Mouse (Mus musculus): ENCODE data around the gene Gkap1. TPM values are rescaled to one million over a fixed set of nuclear protein-coding genes. Genes with fewer than 3 reads are reported as not detected.

Gkap1 gene
- polyA plus RNA-seq, 1 experiment from 2014 or later, result 25.2 TPM

DNA sequence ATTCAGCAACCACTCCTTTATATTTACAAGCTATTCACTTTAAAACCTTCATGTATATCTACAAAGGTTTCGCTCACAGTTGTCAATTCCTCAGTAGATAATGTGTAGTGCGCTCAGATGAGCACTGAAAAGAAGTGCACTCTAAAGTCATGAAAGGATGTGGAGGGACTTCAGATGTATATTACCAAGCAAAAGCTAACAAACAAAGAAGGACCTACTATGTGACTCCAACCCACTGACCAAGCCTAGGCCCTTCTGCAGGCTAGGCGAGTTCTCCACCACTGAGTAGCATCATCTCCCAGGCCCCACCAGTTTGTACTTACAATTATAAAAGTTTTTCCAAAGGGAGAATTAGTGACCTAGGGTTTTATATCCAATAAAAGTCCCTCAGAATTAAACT is 71.3 kb downstream of the Gkap1 start:
- Histone ChIP-seq H3K4me2 (ENCODE audit: low read length) (no peak overlapping the region), H3K36me3 (ENCODE audit: control insufficient read depth, insufficient read depth, low read length) (no peaks in the 10 kb centered on the region), H3K4me1 (ENCODE audit: control insufficient read depth, insufficient read depth, low read length) (no peaks in the 10 kb centered on the region), H3K27ac (replicated peaks; ENCODE audit: low read depth, low read length) (no peak overlapping the region), H3K4me3 (replicated peaks; ENCODE audit: low read depth, low read length) (no peak overlapping the region), H3K27me3 (ENCODE audit: control insufficient read depth, insufficient read depth, low read length) (no peaks in the 10 kb centered on the region), H3K9ac (replicated peaks; ENCODE audit: low read length) (no peak overlapping the region), H3K9me3 (ENCODE audit: control insufficient read depth, low read length) (no peaks in the 10 kb centered on the region)
- 97% methylated on average over 3 of the region's 3 CpGs for whole genome bisulfite sequencing
- DNase-seq (no peak), ATAC-seq (ENCODE audit: low FRiP score, low TSS enrichment) (no peak)

DNA sequence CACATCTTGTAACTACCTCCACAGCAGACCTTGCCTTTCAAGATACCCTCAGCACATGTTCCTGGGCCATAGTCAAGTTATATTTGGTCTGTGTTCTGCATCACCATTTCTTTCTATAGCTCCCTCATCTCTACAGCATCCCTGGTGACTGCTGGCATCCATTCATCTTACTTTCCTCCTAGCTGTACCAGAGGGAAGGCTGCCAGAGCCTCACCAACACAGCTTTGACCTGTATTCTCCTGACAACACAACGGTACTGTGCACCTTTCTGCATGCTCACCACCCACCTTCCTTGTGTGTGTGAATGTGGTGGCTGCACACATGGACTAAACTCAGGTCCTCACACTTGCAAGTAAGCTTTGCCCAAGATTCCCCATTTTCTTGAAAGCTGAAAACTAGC is 72.6 kb downstream of the Gkap1 start:
- Histone ChIP-seq H3K27ac (replicated peaks; ENCODE audit: low read depth, low read length) (no peak overlapping the region), H3K4me3 (replicated peaks; ENCODE audit: low read depth, low read length) (no peak overlapping the region)
- 100% methylated on average over 1 of the region's 1 CpGs for WGBS

GRCm38 (mm10) chr13:58201908-58202307 is 73.6 kb downstream of the Gkap1 start:
- Histone ChIP-seq H3K4me3 (replicated peaks; ENCODE audit: low read depth, low read length) (no peak overlapping the region), H3K36me3 (ENCODE audit: control insufficient read depth, insufficient read depth, low read length) (peaks cover 9% of the 10 kb centered on the region; the same call in 1 of the 2 replicates), H3K27me3 (ENCODE audit: control insufficient read depth, insufficient read depth, low read length) (no peaks in the 10 kb centered on the region), H3K4me2 (ENCODE audit: low read length) (no peak overlapping the region), H3K9me3 (ENCODE audit: control insufficient read depth, low read length) (no peaks in the 10 kb centered on the region), H3K4me1 (ENCODE audit: control insufficient read depth, insufficient read depth, low read length) (no peaks in the 10 kb centered on the region), H3K27ac (replicated peaks; ENCODE audit: low read depth, low read length) (no peak overlapping the region), H3K9ac (replicated peaks; ENCODE audit: low read length) (no peak overlapping the region)
- 96% methylated on average over 3 of the region's 3 CpGs for WGBS
- ATAC-seq (ENCODE audit: low FRiP score, low TSS enrichment), result no peak
- no peak for DNase-seq

More for the DNA sequence above, 72.6 kb downstream of the Gkap1 start:
- ATAC-seq (ENCODE audit: low FRiP score, low TSS enrichment), result no peak
- no peak overlapping the region for H3K9ac ChIP-seq (replicated peaks; ENCODE audit: low read length)
- no peak for DNase-seq
- H3K4me2 ChIP-seq (ENCODE audit: low read length), result no peak overlapping the region
- no peaks in the 10 kb centered on the region for H3K27me3 ChIP-seq (ENCODE audit: control insufficient read depth, insufficient read depth, low read length)
- no peaks in the 10 kb centered on the region for H3K36me3 ChIP-seq (ENCODE audit: control insufficient read depth, insufficient read depth, low read length)
- no peaks in the 10 kb centered on the region for H3K9me3 ChIP-seq (ENCODE audit: control insufficient read depth, low read length)
- no peaks in the 10 kb centered on the region for H3K4me1 ChIP-seq (ENCODE audit: control insufficient read depth, insufficient read depth, low read length)

DNA sequence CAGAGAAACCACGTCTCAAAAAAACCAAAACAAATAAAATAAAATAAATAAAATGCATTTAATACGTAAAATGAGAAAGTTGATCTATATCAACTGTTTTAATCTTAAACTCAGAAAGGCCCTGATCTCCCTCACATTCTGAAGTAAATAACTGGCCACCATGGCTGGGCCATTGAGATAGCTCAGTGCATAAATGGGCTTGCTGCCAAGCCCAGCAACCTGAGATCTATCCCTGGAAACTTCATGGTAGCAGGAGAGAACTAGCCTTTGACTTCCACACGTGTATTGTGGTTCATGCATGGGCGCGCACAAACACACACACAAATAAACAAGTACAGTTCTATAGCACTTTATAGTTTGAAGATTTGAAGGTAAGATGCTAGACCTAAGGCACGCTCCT is 74.2 kb downstream of the Gkap1 start:
- Histone ChIP-seq H3K4me1 (ENCODE audit: control insufficient read depth, insufficient read depth, low read length) (no peaks in the 10 kb centered on the region), H3K4me2 (ENCODE audit: low read length) (no peak overlapping the region), H3K36me3 (ENCODE audit: control insufficient read depth, insufficient read depth, low read length) (peaks cover 11% of the 10 kb centered on the region; the same call in 1 of the 2 replicates), H3K9me3 (ENCODE audit: control insufficient read depth, low read length) (no peaks in the 10 kb centered on the region), H3K27ac (replicated peaks; ENCODE audit: low read depth, low read length) (no peak overlapping the region), H3K9ac (replicated peaks; ENCODE audit: low read length) (no peak overlapping the region), H3K4me3 (replicated peaks; ENCODE audit: low read depth, low read length) (no peak overlapping the region), H3K27me3 (ENCODE audit: control insufficient read depth, insufficient read depth, low read length) (no peaks in the 10 kb centered on the region)
- no peak for DNase-seq
- no peak for ATAC-seq (ENCODE audit: low FRiP score, low TSS enrichment)
- 92% methylated on average over 6 of the region's 6 CpGs for whole genome bisulfite sequencing

- ATAC-seq (ENCODE audit: low FRiP score, low TSS enrichment) (no peak), DNase-seq (no peak)
- H3K9ac ChIP-seq (replicated peaks; ENCODE audit: low read length), result no peak overlapping the region
- H3K4me3 ChIP-seq (replicated peaks; ENCODE audit: low read depth, low read length), result no peak overlapping the region
- H3K36me3 ChIP-seq (ENCODE audit: control insufficient read depth, insufficient read depth, low read length), result peaks cover 30% of the 10 kb centered on the region
- no peaks in the 10 kb centered on the region for H3K9me3 ChIP-seq (ENCODE audit: control insufficient read depth, low read length)
- no peak overlapping the region for H3K4me2 ChIP-seq (ENCODE audit: low read length)
- no peaks in the 10 kb centered on the region for H3K27me3 ChIP-seq (ENCODE audit: control insufficient read depth, insufficient read depth, low read length)
- H3K27ac ChIP-seq (replicated peaks; ENCODE audit: low read depth, low read length), result no peak overlapping the region
- WGBS, result 97% methylated on average over 7 of the region's 7 CpGs
- no peaks in the 10 kb centered on the region for H3K4me1 ChIP-seq (ENCODE audit: control insufficient read depth, insufficient read depth, low read length)
These were observed 77.4 kb downstream of the Gkap1 start for GRCm38 (mm10) chr13:58197981-58198640.

GRCm38 (mm10) chr13:58197211-58197610 is 78.3 kb downstream of the Gkap1 start:
- no peak for ATAC-seq (ENCODE audit: low FRiP score, low TSS enrichment)
- Histone ChIP-seq H3K27ac (replicated peaks; ENCODE audit: low read depth, low read length) (no peak overlapping the region), H3K9me3 (ENCODE audit: control insufficient read depth, low read length) (no peaks in the 10 kb centered on the region), H3K4me1 (ENCODE audit: control insufficient read depth, insufficient read depth, low read length) (no peaks in the 10 kb centered on the region), H3K27me3 (ENCODE audit: control insufficient read depth, insufficient read depth, low read length) (no peaks in the 10 kb centered on the region), H3K36me3 (ENCODE audit: control insufficient read depth, insufficient read depth, low read length) (peaks cover 38% of the 10 kb centered on the region), H3K4me3 (replicated peaks; ENCODE audit: low read depth, low read length) (no peak overlapping the region), H3K4me2 (ENCODE audit: low read length) (no peak overlapping the region), H3K9ac (replicated peaks; ENCODE audit: low read length) (no peak overlapping the region)
- DNase-seq, result no peak
- WGBS, result 80% methylated on average over 3 of the region's 3 CpGs

- 86% methylated on average over 3 of the region's 3 CpGs for WGBS
- Histone ChIP-seq H3K36me3 (ENCODE audit: control insufficient read depth, insufficient read depth, low read length) (peaks cover 59% of the 10 kb centered on the region), H3K4me3 (replicated peaks; ENCODE audit: low read depth, low read length) (no peak overlapping the region), H3K4me2 (ENCODE audit: low read length) (no peak overlapping the region), H3K9ac (replicated peaks; ENCODE audit: low read length) (no peak overlapping the region), H3K27ac (replicated peaks; ENCODE audit: low read depth, low read length) (no peak overlapping the region), H3K27me3 (ENCODE audit: control insufficient read depth, insufficient read depth, low read length) (no peaks in the 10 kb centered on the region), H3K4me1 (ENCODE audit: control insufficient read depth, insufficient read depth, low read length) (no peaks in the 10 kb centered on the region), H3K9me3 (ENCODE audit: control insufficient read depth, low read length) (no peaks in the 10 kb centered on the region)
- ATAC-seq (ENCODE audit: low FRiP score, low TSS enrichment), result no peak
- DNase-seq, result no peak
These were observed 80.6 kb downstream of the Gkap1 start for GRCm38 (mm10) chr13:58194908-58195307.

- H3K9ac ChIP-seq (replicated peaks; ENCODE audit: low read length), result no peak overlapping the region
- DNase-seq, result no peak
- WGBS, result 97% methylated on average over 3 of the region's 3 CpGs
These were observed 82.3 kb downstream of the Gkap1 start for GRCm38 (mm10) chr13:58193221-58193620.

DNA sequence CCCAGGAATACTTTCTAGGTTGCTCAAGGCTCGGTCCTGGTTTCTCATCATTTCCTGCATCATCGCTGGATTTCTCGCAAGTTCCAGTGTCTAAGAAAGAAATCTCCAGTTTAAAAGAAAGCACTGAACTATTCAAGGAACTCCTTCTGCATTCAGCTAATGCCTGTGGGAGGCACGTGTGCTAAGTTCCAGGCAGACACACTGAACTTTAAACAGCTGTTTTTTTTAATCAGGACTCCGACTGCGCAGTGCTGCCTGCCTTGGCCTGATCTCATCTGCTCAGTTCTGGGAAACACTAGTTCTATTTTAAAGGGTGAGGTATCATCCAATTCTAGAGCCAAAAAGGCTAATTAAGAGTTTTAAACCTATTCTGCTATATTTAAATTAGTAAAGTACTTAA is 83.4 kb downstream of the Gkap1 start:
- peaks cover 60% of the 10 kb centered on the region for H3K36me3 ChIP-seq (ENCODE audit: control insufficient read depth, insufficient read depth, low read length)
- H3K9ac ChIP-seq (replicated peaks; ENCODE audit: low read length), result no peak overlapping the region
- no peaks in the 10 kb centered on the region for H3K27me3 ChIP-seq (ENCODE audit: control insufficient read depth, insufficient read depth, low read length)
- H3K27ac ChIP-seq (replicated peaks; ENCODE audit: low read depth, low read length), result no peak overlapping the region
- DNase-seq, result no peak
- ATAC-seq (ENCODE audit: low FRiP score, low TSS enrichment), result no peak
- 94% methylated on average over 6 of the region's 6 CpGs for WGBS
- H3K9me3 ChIP-seq (ENCODE audit: control insufficient read depth, low read length), result no peaks in the 10 kb centered on the region
- H3K4me2 ChIP-seq (ENCODE audit: low read length), result no peak overlapping the region
- H3K4me1 ChIP-seq (ENCODE audit: control insufficient read depth, insufficient read depth, low read length), result no peaks in the 10 kb centered on the region
- no peak overlapping the region for H3K4me3 ChIP-seq (replicated peaks; ENCODE audit: low read depth, low read length)

More at GRCm38 (mm10) chr13:58193221-58193620, 82.3 kb downstream of the Gkap1 start:
- no peak overlapping the region for H3K27ac ChIP-seq (replicated peaks; ENCODE audit: low read depth, low read length)
- H3K4me1 ChIP-seq (ENCODE audit: control insufficient read depth, insufficient read depth, low read length), result no peaks in the 10 kb centered on the region
- peaks cover 67% of the 10 kb centered on the region for H3K36me3 ChIP-seq (ENCODE audit: control insufficient read depth, insufficient read depth, low read length)
- H3K9me3 ChIP-seq (ENCODE audit: control insufficient read depth, low read length), result no peaks in the 10 kb centered on the region
- no peak overlapping the region for H3K4me3 ChIP-seq (replicated peaks; ENCODE audit: low read depth, low read length)
- H3K4me2 ChIP-seq (ENCODE audit: low read length), result no peak overlapping the region
- ATAC-seq (ENCODE audit: low FRiP score, low TSS enrichment), result no peak
- no peaks in the 10 kb centered on the region for H3K27me3 ChIP-seq (ENCODE audit: control insufficient read depth, insufficient read depth, low read length)

All from midbrain, embryonic 14.5 days (tissue).